Mouse (Mus musculus): ENCODE results near the gene Erc2.

GRCm38 (mm10) chr14:27668151-27668550, 45.9 kb downstream of the Erc2 start:
- TF ChIP-seq POLR2A (IDR thresholded peaks at IDR 0.05; ENCODE audit: insufficient read length, low read depth) (no peak), CEBPB (IDR thresholded peaks at IDR 0.05; ENCODE audit: insufficient read depth, poor library complexity, severe bottlenecking) (no peak), USF1 (IDR thresholded peaks at IDR 0.05; ENCODE audit: low read depth) (no peak), MYOG (IDR thresholded peaks at IDR 0.05; ENCODE audit: control insufficient read depth in 1 of 3, insufficient read depth in 1 of 3, insufficient read length in 2 of 3, low read depth in 2 of 3) (no peak), E2F4 (IDR thresholded peaks at IDR 0.05; ENCODE audit: insufficient read depth) (no peak), POLR2AphosphoS2 (IDR thresholded peaks at IDR 0.05; ENCODE audit: insufficient read length, low read depth) (no peak), MYOD1 (IDR thresholded peaks at IDR 0.05; ENCODE audit: control insufficient read depth in 1 of 3, insufficient read length in 2 of 3, low read depth in 2 of 3) (no peak), TCF3 (IDR thresholded peaks at IDR 0.05; ENCODE audit: insufficient read length, low read depth) (no peak)
